Mouse (Mus musculus): ENCODE results near the gene Dock4. TPM values are rescaled to one million over a fixed set of nuclear protein-coding genes. Genes with fewer than 3 reads are reported as not detected.

Gene Dock4
- 2.9 TPM for polyA plus RNA-seq (2021)

DNA sequence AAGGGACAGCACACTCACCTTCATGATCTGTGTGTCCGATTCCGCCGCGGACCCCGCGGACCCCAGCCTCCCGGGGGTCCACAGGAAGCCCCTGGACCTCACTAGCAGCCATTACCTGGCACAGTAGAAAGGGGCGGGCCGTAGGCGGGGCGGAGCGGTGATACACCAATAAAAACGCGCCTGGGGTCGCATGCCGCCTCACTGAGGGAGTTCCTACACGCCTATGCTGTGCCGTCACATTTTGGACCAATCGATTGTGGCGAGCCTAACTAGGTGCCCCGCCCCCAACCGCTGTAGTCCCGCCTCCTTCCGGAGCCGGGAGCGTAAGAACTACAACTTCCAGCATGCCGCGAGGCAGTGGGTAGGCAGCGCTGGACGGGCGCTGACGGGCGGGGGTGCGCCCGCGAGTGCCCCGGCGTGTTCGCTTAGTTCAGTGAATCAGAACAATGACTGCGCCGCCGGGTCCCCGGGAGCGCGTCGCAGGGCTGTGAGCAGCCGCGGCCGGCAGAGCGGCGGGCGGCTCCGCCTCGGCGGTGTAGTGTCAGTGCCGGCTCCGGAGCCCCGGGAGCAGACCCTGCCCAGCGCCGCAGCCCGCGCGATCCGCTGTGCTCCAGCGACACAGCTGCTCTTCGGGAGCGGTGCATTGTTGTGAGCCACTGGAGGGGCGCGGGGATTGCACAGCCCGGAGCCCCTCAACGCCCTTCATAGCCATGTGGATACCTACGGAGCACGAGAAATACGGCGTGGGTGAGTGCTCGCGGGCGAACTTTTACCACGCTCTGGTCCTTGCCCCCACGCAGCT is at the start of gene Dock4, which contains the start of gene Zfp277:
Gene Dock4 (plus strand): TSS at position 305 of the 802 bp plus-strand sequence.
Gene Zfp277 (minus strand): TSS at position 255 of the 802 bp plus-strand sequence.
- in situ Hi-C loops (cut with MboI; ENCODE audit: low pct_unique_long_range_greater_than_20kb): loop anchor here (5.0 kb wide), 2 partner anchors 189 to 226 kb away; no protein-coding TSS in a partner anchor
- ChIA-PET CTCF (interaction anchor here (0.8 kb wide), 1 partner anchor 12 kb away, joined by 3 read pairs; no protein-coding TSS in a partner anchor), POLR2A (no interaction called here)
- no peaks in the 10 kb centered on the region for H3K27me3 ChIP-seq
- ATAC-seq (peak; percentile 95), DNase-seq (ENCODE audit: low read depth, low spot score) (peak; percentile 92)
- TF ChIP-seq CTCF (IDR thresholded peaks at IDR 0.05): no peak

DNA sequence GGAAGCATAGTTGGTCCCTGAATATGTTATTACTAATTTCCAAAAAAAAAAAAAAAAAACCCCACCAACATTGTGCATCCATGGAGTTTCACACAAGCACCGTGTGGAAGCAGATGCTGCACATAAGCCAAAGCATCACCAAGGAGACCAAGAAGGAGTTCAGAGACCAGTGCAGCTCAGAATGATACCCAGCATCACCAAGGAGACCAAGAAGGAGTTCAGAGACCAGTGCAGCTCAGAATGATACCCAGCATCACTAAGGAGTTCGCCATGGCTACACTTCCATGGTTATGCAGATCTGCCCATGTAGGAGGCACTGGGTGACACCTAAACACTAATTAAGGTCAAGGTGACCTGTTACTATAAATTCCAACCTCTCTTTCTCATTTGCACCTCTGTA is 46.8 kb upstream of the Dock4 start:
- in situ Hi-C loops (cut with MboI; ENCODE audit: low pct_unique_long_range_greater_than_20kb): no loop called here
- DNase-seq (ENCODE audit: low read depth, low spot score) (no peak), ATAC-seq (no peak)
- ChIA-PET POLR2A (interaction anchor here (0.6 kb wide), 1 partner anchor 28 kb away, joined by 3 read pairs; no protein-coding TSS in a partner anchor), CTCF (no interaction called here)
- H3K27me3 ChIP-seq: no peaks in the 10 kb centered on the region
- no peak for TF ChIP-seq CTCF (IDR thresholded peaks at IDR 0.05)

DNA sequence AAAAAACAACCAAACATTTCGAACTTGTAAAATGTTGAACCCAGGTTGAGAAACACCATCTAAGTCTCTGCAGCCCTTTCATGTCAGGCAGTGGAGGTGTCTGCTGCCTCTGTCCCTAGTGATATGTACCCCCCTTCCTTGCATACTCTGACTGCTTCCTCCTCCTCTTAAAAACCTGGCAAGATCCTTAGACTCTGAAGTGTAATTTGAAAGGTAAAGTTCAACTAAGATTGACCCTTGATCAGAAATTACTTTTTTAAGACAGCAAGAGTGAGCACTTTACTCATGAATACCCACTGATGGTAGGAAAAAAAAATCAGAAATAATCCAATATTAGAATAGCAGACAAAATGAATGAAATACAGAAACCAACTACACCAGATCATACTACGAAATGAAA is 46.4 kb upstream of the Dock4 start:
- ChIA-PET POLR2A (no interaction called here), CTCF (no interaction called here)
- no peak for DNase-seq (ENCODE audit: low read depth, low spot score)
- no peak for ATAC-seq
- in situ Hi-C loops (cut with MboI; ENCODE audit: low pct_unique_long_range_greater_than_20kb): no loop called here
- H3K27me3 ChIP-seq: no peaks in the 10 kb centered on the region
- no peak for TF ChIP-seq CTCF (IDR thresholded peaks at IDR 0.05)

DNA sequence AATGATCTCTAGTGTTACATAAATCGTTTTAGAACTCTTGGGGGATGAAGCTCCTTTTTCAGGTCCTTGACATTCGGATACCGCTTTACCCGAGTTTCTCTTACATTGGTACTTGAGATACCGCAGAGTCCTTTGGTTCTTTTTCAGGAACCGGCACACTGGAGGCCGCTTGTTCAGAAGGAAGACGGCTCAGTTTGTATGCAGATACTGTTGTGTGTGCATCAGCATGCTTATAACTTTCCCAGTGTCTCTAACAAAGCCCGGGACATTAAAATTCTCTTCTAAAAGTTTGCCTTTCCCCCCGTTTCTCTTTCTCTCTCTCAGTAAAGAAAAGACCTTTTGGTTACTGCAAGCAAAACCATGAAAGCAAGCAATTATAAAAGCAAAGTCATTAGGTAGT is 45.9 kb upstream of the Dock4 start:
- ChIA-PET POLR2A (no interaction called here), CTCF (no interaction called here)
- H3K27me3 ChIP-seq: no peaks in the 10 kb centered on the region
- TF ChIP-seq CTCF (IDR thresholded peaks at IDR 0.05): no peak
- DNase-seq (ENCODE audit: low read depth, low spot score) (no peak), ATAC-seq (no peak)
- in situ Hi-C loops (cut with MboI; ENCODE audit: low pct_unique_long_range_greater_than_20kb): no loop called here

DNA sequence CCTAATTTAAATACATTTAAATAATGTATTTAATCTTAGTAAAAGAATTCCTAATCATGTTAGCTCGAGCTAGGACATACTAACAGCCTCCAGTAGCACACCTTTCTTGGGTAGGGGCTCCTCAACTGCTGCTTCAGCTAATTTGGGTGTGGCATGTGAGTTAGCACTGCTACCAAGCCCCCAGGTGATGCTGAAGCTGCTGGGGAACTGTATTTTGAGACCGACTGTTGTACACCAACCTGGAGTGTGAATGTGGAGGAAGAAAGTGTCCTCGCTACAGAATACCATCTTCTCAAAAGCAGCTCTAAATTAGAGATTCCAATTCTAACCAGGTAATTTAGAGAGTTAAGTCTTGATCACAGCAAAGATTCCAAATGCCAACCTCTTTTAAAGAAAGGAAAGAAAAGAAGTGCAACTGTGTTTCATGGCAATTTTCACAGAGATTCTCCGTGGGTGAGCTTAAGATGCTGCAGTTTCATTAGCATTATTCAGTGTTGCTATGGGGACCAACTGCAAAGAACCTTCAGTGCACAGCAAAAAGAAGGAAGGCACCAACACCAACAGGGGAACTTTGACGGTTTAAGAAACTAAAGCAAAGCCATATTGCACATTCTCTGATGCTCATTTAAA is 31.0 kb upstream of the Dock4 start:
- DNase-seq (ENCODE audit: low read depth, low spot score): no peak
- TF ChIP-seq CTCF (IDR thresholded peaks at IDR 0.05): no peak
- ChIA-PET CTCF (interaction anchor here (2.7 kb wide), 1 partner anchor 10 kb away, joined by 5 read pairs; no protein-coding TSS in a partner anchor), POLR2A (no interaction called here)
- no peak for ATAC-seq
- H3K27me3 ChIP-seq: no peaks in the 10 kb centered on the region
- in situ Hi-C loops (cut with MboI; ENCODE audit: low pct_unique_long_range_greater_than_20kb): no loop called here

DNA sequence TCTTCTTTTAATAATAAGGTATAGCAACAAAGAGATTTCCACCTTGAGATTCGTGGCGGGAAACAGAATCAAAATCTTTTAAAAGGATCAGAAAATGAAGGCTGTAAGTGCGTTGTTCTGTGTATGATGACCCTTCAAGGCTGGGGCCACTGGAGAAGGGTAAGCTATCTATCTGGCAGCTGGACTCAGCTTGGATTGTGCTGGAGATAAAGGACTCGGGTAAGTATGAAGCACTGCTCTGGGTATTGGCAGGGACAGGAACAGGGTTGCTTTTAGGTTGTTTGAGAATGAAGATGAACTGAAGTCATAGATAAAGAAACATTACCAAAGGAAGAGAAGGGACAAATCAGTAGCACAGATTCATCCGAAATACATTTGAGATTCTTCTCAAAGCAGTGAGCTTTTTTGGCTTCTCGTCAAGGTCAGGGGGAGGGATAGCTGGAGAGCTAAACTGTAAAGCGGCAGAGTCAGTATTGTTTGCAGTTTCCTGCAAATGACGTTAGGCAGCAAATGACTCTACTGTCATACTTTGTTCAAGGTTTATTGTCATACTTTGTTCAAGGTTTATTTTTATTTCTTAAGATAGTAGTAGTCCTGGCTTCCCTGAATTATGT is 30.3 kb upstream of the Dock4 start:
- DNase-seq (ENCODE audit: low read depth, low spot score) (no peak), ATAC-seq (no peak)
- in situ Hi-C loops (cut with MboI; ENCODE audit: low pct_unique_long_range_greater_than_20kb): no loop called here
- no peak for TF ChIP-seq CTCF (IDR thresholded peaks at IDR 0.05)
- H3K27me3 ChIP-seq: no peaks in the 10 kb centered on the region
- POLR2A ChIA-PET: no interaction called here
- CTCF ChIA-PET: interaction anchor here (2.7 kb wide), 1 partner anchor 9 kb away, joined by 5 read pairs; no protein-coding TSS in a partner anchor

DNA sequence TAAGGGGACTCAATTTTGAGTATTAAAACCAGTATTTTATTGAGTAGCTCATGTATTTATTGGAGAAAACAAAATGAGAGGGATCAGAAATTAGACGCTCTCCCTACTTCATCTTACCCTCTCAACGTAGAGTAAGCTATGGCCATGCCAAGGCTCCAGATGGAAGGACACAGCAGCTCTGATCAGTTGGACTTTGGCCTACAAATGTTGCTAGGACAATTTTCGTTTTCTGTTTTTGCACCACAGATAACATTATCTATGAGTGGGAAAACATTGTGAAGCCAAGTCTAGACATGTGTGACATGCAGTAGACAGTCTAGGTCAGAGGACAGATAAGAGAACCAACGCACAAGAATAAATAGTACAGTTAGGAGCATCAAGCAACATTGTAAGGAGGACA is 28.5 kb upstream of the Dock4 start:
- in situ Hi-C loops (cut with MboI; ENCODE audit: low pct_unique_long_range_greater_than_20kb): no loop called here
- DNase-seq (ENCODE audit: low read depth, low spot score): no peak
- ATAC-seq: no peak
- TF ChIP-seq CTCF (IDR thresholded peaks at IDR 0.05): no peak
- no peaks in the 10 kb centered on the region for H3K27me3 ChIP-seq
- POLR2A ChIA-PET: no interaction called here
- CTCF ChIA-PET: no interaction called here

DNA sequence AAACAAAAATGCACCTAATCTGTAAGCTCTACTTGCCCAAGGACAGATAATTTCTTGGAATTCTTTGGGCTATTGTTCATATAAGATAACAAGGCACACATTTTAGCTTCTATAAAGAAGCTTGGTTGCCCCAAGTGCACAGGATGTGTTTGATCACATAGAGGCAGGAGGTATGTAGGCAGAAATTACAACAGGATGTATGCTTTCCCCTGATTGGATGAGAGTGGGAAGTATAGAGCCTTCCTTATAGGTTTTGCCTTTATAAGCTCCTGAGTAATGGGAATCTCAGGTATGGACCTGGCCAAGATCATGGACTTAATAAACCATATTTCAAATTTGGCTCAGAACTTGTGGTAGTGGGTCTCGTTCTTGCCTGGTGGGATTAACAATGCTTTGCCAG is 20.8 kb upstream of the Dock4 start:
- CTCF ChIA-PET: interaction anchor here (0.6 to 0.9 kb wide), 2 partner anchors 9 to 10 kb away, joined by 3 to 5 read pairs; no protein-coding TSS in a partner anchor
- TF ChIP-seq CTCF (IDR thresholded peaks at IDR 0.05): no peak
- no peaks in the 10 kb centered on the region for H3K27me3 ChIP-seq
- POLR2A ChIA-PET: no interaction called here
- DNase-seq (ENCODE audit: low read depth, low spot score) (no peak), ATAC-seq (no peak)
- in situ Hi-C loops (cut with MboI; ENCODE audit: low pct_unique_long_range_greater_than_20kb): no loop called here

DNA sequence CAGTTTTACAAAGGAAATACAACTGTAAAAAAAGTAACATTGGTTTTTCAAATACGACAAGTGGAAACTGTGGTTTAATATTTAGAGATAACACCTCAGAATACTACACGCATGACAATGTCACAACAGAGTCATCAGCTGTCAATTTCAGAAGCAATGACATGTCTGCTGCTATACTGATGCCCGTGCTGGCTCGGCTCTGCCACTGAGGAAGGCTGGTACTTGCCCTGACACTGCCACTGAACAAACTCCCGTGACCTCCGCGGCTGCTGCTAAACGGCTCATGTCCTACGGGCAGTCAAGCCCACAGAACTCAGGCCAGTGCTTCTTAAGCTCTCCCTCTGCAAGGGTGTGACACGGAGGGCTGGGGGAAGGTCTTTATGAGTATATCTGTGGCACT is 18.1 kb upstream of the Dock4 start:
- CTCF ChIA-PET: no interaction called here
- no peak for TF ChIP-seq CTCF (IDR thresholded peaks at IDR 0.05)
- POLR2A ChIA-PET: interaction anchor here (0.6 kb wide), 1 partner anchor 29 kb away, joined by 3 read pairs; no protein-coding TSS in a partner anchor
- DNase-seq (ENCODE audit: low read depth, low spot score): no peak
- H3K27me3 ChIP-seq: no peaks in the 10 kb centered on the region
- in situ Hi-C loops (cut with MboI; ENCODE audit: low pct_unique_long_range_greater_than_20kb): no loop called here
- ATAC-seq: no peak

DNA sequence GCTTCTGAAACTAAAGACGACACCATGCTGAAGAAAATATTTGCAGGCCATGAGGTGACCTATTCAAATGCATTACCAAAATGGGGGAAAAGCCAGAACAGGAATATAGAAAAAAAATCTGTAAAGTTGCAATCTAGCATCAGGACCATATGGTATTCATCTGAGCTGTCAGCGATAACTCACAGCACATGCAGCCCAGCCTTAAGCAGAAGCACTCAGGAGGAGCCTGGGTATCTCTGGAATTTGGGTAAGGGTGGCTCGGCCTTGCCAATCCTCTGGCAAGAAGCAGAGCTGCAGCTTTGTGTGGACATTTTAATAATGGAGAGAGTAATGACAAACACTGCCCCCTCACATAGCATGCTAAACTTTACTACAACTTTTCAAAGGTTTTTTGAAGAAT is 15.8 kb upstream of the Dock4 start:
- in situ Hi-C loops (cut with MboI; ENCODE audit: low pct_unique_long_range_greater_than_20kb): no loop called here
- DNase-seq (ENCODE audit: low read depth, low spot score) (no peak), ATAC-seq (no peak)
- no peak for TF ChIP-seq CTCF (IDR thresholded peaks at IDR 0.05)
- no peaks in the 10 kb centered on the region for H3K27me3 ChIP-seq
- ChIA-PET POLR2A (no interaction called here), CTCF (no interaction called here)

DNA sequence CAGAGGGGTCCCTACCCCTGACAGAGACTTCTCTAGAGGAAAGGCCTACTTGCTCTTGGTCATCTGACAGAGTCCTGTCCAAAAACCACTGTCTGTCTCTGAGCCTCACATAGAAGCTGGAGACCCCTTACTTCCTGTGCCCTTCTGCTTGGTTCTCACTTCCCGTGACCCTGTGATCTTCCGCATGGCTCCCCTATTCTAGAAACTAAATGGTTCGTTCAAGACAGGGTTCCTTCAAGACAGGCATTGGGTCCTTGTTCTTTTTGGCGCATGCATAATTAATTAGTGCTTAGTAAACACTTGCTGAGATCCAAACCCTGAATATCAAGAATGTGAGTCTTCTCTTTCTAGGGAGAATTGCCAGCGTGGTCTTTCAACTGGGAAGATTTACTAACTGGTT is 14.7 kb upstream of the Dock4 start:
- TF ChIP-seq CTCF (IDR thresholded peaks at IDR 0.05): no peak
- ChIA-PET POLR2A (no interaction called here), CTCF (no interaction called here)
- no peaks in the 10 kb centered on the region for H3K27me3 ChIP-seq
- in situ Hi-C loops (cut with MboI; ENCODE audit: low pct_unique_long_range_greater_than_20kb): no loop called here
- ATAC-seq (no peak), DNase-seq (ENCODE audit: low read depth, low spot score) (no peak)
